Comparison of ENCODE assay signal across 7 mouse cellular contexts in the genomic region with DNA sequence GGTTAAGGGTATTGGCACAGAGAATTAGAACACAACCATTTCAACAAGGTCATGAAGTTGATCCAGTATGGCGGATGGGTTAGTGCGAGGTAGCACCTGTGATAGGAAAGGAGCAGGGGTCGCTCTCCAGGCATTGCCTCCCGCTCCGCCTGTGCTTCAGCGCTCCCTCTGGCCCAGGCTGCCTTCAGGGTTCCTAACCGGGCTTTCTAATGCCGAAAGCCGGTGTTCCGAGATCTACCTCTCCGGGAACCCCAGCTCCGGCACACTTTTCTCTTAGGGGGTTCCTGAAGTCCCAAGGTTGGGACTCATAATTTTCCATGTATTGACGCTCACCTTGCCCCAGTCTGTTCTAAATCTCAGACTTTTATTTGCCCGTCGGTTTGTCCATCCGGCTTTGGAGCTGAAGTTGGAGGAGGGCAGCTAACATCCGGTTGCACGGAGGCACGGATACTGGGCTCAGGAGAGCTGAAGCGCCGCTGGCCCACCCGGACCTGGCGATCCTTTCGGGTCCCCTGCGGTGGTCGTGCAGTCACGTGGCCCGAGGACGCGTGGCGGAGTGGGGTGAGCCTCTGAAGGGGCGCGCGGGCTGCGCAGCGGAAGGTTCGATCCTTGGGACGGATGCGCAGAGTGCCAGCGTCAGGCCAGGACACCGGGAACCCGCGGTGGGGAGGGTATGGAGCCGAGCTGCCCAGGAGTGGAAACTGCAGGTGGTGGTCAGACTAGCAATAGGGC. TPM values are rescaled to one million over a fixed set of nuclear protein-coding genes. Genes with fewer than 3 reads are reported as not detected.
A peak's percentile ranks its signal among the peaks of the same experiment; 100 is the strongest.
DNase-seq lines count a peak whose midpoint lies in the region; ATAC-seq and TF ChIP-seq lines count a peak whose summit lies in the region.

A gene (plus strand): TSS at position 427 of the 732 bp plus-strand sequence.

- TF ChIP-seq CTCF in brain, embryonic 14.5 days (IDR thresholded peaks at IDR 0.05; ENCODE audit: borderline replicate concordance, extremely low read depth, insufficient read depth, insufficient read length), result no peak

- H3K4me1 ChIP-seq in heart, embryonic 12.5 days (replicated peaks), result 0 out of 2 replicates have a peak, but pooled peaks cover 7% of the 10 kb centered on the region
- 0 out of 2 replicates have a peak, but pooled peaks cover 5% of the 10 kb centered on the region for H3K4me1 ChIP-seq in kidney, embryonic 15.5 days

- WGBS in heart, embryonic 12.5 days, result under 1% methylated on average over 44 of the region's 44 CpGs
- WGBS in kidney, embryonic 15.5 days, result under 1% methylated on average over 44 of the region's 44 CpGs

- no peaks in the 10 kb centered on the region for H3K27me3 ChIP-seq in heart, embryonic 12.5 days (replicated peaks)
- no peaks in the 10 kb centered on the region for H3K27me3 ChIP-seq in kidney, embryonic 15.5 days

- peak; percentile 67 for ATAC-seq in heart, embryonic 12.5 days (ENCODE audit: insufficient number of reproducible peaks, low FRiP score)
- ATAC-seq in kidney, embryonic 15.5 days (replicated peaks; ENCODE audit: low FRiP score), result peak; percentile 92

- peak within 1 kb of the TSS; percentile 72 for H3K9ac ChIP-seq in heart, embryonic 12.5 days
- H3K9ac ChIP-seq in kidney, embryonic 15.5 days, result peak within 1 kb of the TSS; percentile 65

- TF ChIP-seq POLR2A in brain, embryonic 14.5 days (IDR thresholded peaks at IDR 0.05; ENCODE audit: borderline replicate concordance, extremely low read depth, insufficient read depth, insufficient read length, poor library complexity, severe bottlenecking), result no peak

- H3K4me3 ChIP-seq in heart, embryonic 12.5 days, result peak within 1 kb of the TSS; percentile 65
- peak within 1 kb of the TSS; percentile 62 for H3K4me3 ChIP-seq in kidney, embryonic 15.5 days (replicated peaks)

- H3K9me3 ChIP-seq in heart, embryonic 12.5 days (replicated peaks), result 0 out of 2 replicates have a peak, but pooled peaks cover 4% of the 10 kb centered on the region
- H3K9me3 ChIP-seq in kidney, embryonic 15.5 days (replicated peaks), result no peaks in the 10 kb centered on the region

- H3K27ac ChIP-seq in heart, embryonic 12.5 days (ENCODE audit: poor library complexity, severe bottlenecking), result peak within 1 kb of the TSS; percentile 61
- H3K27ac ChIP-seq in kidney, embryonic 15.5 days, result peak within 1 kb of the TSS; percentile 75

- peak; percentile 25 for DNase-seq in Muller cell, postnatal 12 days (ENCODE audit: inconsistent ontology term)
- DNase-seq in brain, embryonic 14.5 days (ENCODE audit: low read depth), result peak; percentile 39
- peak; percentile 37 for DNase-seq in lung, postnatal 14 days
- peak; percentile 53 for DNase-seq in retina, postnatal 1 day
- no peak for DNase-seq in frontal cortex, postnatal 25 days (ENCODE audit: low spot score in 2 of 2)

- peak within 1 kb of the TSS; percentile 74 for H3K4me2 ChIP-seq in heart, embryonic 12.5 days
- H3K4me2 ChIP-seq in kidney, embryonic 15.5 days, result peak within 1 kb of the TSS; percentile 85

- H3K36me3 ChIP-seq in heart, embryonic 12.5 days, result peaks cover 15% of the 10 kb centered on the region
- H3K36me3 ChIP-seq in kidney, embryonic 15.5 days, result peaks cover 20% of the 10 kb centered on the region

RNA-seq across cellular contexts. Expression of the gene that starts here (rescaled TPM):
- polyA plus RNA-seq in brain, embryonic 14.5 days (2012; rRNA removed), result 0.81 and 1.4 TPM in 2 replicates
- 4.6 and 4.8 TPM in 2 replicates for polyA plus RNA-seq in heart, embryonic 12.5 days (2016; fragmentation: Nextera tagmentation; extraction: Ambion mirVana)
- 6.3 and 8.0 TPM in 2 replicates for polyA plus RNA-seq in kidney, embryonic 15.5 days (2015; fragmentation: Nextera tagmentation; extraction: Ambion mirVana)

Comparison
In these comparisons a context has a peak if more than half of its experiments do, and no peak if none do; other contexts are left out.
1. DNase-seq: peak in Muller cell, postnatal 12 days (single experiment), brain, embryonic 14.5 days (single experiment), lung, postnatal 14 days (single experiment) and retina, postnatal 1 day (single experiment); none in frontal cortex, postnatal 25 days (0 of 2).